Mouse (Mus musculus) midbrain, embryonic 16.5 days (tissue): ENCODE results near the gene Stc2. TPM values are rescaled to one million over a fixed set of nuclear protein-coding genes. Genes with fewer than 3 reads are reported as not detected.

Experiments
- ATAC-seq: fragments of 200-750 bp; cut with Nextera tagmentation; 2 replicates; pipeline ENCODE4 v1.8.0; 2017; ENCODE audit warnings: moderate TSS enrichment
- H3K27ac ChIP-seq: fragments of 300-500 bp; sonication (generic); 2 replicates; pipeline ENCODE4 v1.5.1; 2014; ENCODE audit warnings: mild to moderate bottlenecking, low read length, mixed read lengths
- H3K27me3 ChIP-seq: fragments of 300-500 bp; sonication (generic); 2 replicates; pipeline ENCODE4 v1.6.1; 2014; ENCODE audit warnings: low read depth, low read length, mixed read lengths; ENCODE audit not compliant: control insufficient read depth, insufficient read depth
- H3K36me3 ChIP-seq: fragments of 300-500 bp; sonication (generic); 2 replicates; pipeline ENCODE4 v1.6.1; 2014; ENCODE audit warnings: mild to moderate bottlenecking, low read length, moderate library complexity, mixed read lengths; ENCODE audit not compliant: control insufficient read depth, insufficient read depth
- H3K4me1 ChIP-seq: fragments of 300-500 bp; sonication (generic); 2 replicates; pipeline ENCODE4 v1.6.1; 2014; ENCODE audit warnings: mild to moderate bottlenecking, low read length, mixed read lengths; ENCODE audit not compliant: control insufficient read depth, insufficient read depth
- H3K4me2 ChIP-seq: fragments of 300-500 bp; sonication (generic); 2 replicates; pipeline ENCODE4 v1.6.1; 2014; ENCODE audit warnings: mild to moderate bottlenecking, low read length, mixed read lengths
- H3K4me3 ChIP-seq: fragments of 300-500 bp; sonication (generic); 2 replicates; pipeline ENCODE4 v1.5.1; 2014; ENCODE audit warnings: low read depth, mild to moderate bottlenecking, low read length, moderate library complexity, mixed read lengths
- H3K9ac ChIP-seq: fragments of 300-500 bp; sonication (generic); 2 replicates; pipeline ENCODE4 v1.6.1; 2014; ENCODE audit warnings: low read depth, low read length, mixed read lengths
- H3K9me3 ChIP-seq: fragments of 300-500 bp; sonication (generic); replicated peaks from 2 replicates; pipeline ENCODE4 v1.6.1; 2014; ENCODE audit warnings: mild to moderate bottlenecking, low read length, mixed read lengths; ENCODE audit not compliant: control insufficient read depth, poor library complexity, severe bottlenecking
- WGBS: fragments of 180-500 bp; shearing (Covaris S2); extraction: QIAGEN DNeasy Blood & Tissue Kit; methylation state at CpG from one replicate; pipeline ENCODE4 v1.1.7; 2014; 5-methylcytosine and 5-hydroxymethylcytosine counted together
- polyA plus RNA-seq: library from polyadenylated mRNA; unstranded; fragments of >200 nt; fragmentation: Nextera tagmentation; extraction: Ambion mirVana; gene quantifications from 2 replicates; pipeline ENCODE4 v1.2.1, GENCODE M21; 2015

Gene Stc2
- polyA plus RNA-seq, 1 experiment from 2014 or later = 1.1 TPM

GRCm38 (mm10) chr11:31359283-31359902 is 10.5 kb downstream of the Stc2 start:
- WGBS = 81% methylated on average over 6 of the region's 6 CpGs
- no peaks in the 10 kb centered on the region for H3K27me3 ChIP-seq
- H3K4me2 ChIP-seq = no peak overlapping the region
- ATAC-seq = no peak
- H3K9ac ChIP-seq = no peak overlapping the region
- no peaks in the 10 kb centered on the region for H3K4me1 ChIP-seq
- no peaks in the 10 kb centered on the region for H3K36me3 ChIP-seq
- H3K27ac ChIP-seq = no peak overlapping the region
- H3K9me3 ChIP-seq = no peaks in the 10 kb centered on the region
- H3K4me3 ChIP-seq = no peak overlapping the region

DNA sequence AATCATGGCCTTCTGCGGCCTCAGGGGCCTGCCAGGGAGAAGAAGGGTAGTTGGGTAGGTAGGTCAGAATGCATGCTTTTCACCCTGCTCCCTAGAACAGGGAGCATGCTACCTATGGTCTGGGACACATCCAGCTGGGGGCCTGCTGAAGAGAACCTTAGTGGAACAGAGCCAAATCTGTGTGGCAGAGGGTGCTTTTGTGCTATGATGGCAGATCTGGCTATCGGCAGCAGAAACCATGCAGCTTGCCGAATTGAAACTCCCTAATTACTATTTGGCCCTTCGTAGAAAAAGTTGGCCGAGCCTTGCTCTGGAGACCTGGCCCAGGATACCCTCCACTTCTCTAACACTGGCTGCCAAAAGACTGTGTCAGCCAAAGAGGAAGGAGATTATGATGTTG is 11.4 kb downstream of the Stc2 start:
- Histone ChIP-seq H3K27me3 (no peaks in the 10 kb centered on the region), H3K4me2 (no peak overlapping the region), H3K36me3 (no peaks in the 10 kb centered on the region), H3K9me3 (no peaks in the 10 kb centered on the region), H3K27ac (no peak overlapping the region), H3K4me1 (no peaks in the 10 kb centered on the region), H3K4me3 (no peak overlapping the region), H3K9ac (no peak overlapping the region)
- no peak for ATAC-seq
- WGBS = 91% methylated on average over 5 of the region's 5 CpGs

DNA sequence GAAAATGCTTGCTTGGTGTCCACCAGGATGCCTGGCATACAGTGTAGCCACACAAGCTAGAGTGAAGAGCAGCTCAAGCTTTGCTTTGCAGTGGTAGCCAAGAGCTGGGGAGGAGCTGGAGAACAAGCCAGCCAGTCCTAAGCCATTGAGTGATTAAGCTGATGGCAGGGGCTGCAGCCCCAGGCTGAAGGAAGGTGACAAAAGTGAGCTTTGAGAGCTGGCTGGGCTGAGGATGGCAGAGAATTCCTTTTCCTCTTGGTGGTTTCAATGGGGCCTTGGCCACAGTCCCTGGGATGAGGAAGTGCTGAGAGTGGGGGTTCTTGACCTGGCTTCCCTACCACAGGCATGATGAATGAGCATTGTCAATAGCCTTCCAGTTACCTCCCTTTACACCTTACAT is 13.0 kb downstream of the Stc2 start:
- Histone ChIP-seq H3K4me1 (no peaks in the 10 kb centered on the region), H3K27ac (no peak overlapping the region), H3K4me3 (no peak overlapping the region), H3K9me3 (no peaks in the 10 kb centered on the region), H3K4me2 (no peak overlapping the region), H3K9ac (no peak overlapping the region), H3K27me3 (no peaks in the 10 kb centered on the region), H3K36me3 (no peaks in the 10 kb centered on the region)
- no peak for ATAC-seq

DNA sequence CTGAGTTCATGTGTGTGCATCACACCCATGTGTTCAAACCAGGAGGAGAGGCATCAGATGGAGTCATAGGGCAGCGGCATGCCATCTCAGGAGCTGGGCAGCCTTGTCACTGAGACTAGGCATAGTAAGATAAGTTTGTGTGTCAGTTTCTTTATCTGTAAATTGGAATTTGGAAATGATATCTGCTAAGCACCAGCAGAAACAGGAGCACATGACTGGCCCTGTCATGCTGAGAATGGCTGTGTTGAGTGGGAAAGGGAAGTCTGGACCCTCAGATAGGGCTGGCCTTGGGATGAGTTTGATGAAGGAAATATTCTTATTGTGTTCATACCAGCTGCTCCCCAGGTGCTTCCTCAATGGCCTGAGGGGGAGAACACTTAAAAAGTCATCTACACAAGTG is 14.1 kb downstream of the Stc2 start:
- Histone ChIP-seq H3K9me3 (no peaks in the 10 kb centered on the region), H3K4me1 (no peaks in the 10 kb centered on the region), H3K9ac (no peak overlapping the region), H3K4me3 (no peak overlapping the region), H3K4me2 (no peak overlapping the region), H3K36me3 (no peaks in the 10 kb centered on the region), H3K27me3 (no peaks in the 10 kb centered on the region), H3K27ac (no peak overlapping the region)
- WGBS = 94% methylated on average over 1 of the region's 1 CpGs
- no peak for ATAC-seq

GRCm38 (mm10) chr11:31354514-31354913 is 15.4 kb downstream of the Stc2 start:
- Histone ChIP-seq H3K4me3 (no peak overlapping the region), H3K27ac (no peak overlapping the region), H3K4me2 (no peak overlapping the region), H3K9ac (no peak overlapping the region), H3K4me1 (no peaks in the 10 kb centered on the region), H3K36me3 (no peaks in the 10 kb centered on the region), H3K27me3 (no peaks in the 10 kb centered on the region), H3K9me3 (no peaks in the 10 kb centered on the region)
- no peak for ATAC-seq
- 80% methylated on average over 1 of the region's 1 CpGs for WGBS

Other genes with a start within 250 kb of the Stc2 start
- not detected in 2 replicates for gene Gm17332, start 187.6 kb downstream of the Stc2 start, polyA plus RNA-seq